Mouse (Mus musculus): ENCODE measurements at regions not wholly inside any gene's neighbourhood (a gene's known extent, or its start where the extent isn't known, plus 50 kb on each side); places are given as distances from the start of the nearest gene placed in this dataset.
A peak's percentile ranks its signal among the peaks of the same experiment; 100 is the strongest.

DNA sequence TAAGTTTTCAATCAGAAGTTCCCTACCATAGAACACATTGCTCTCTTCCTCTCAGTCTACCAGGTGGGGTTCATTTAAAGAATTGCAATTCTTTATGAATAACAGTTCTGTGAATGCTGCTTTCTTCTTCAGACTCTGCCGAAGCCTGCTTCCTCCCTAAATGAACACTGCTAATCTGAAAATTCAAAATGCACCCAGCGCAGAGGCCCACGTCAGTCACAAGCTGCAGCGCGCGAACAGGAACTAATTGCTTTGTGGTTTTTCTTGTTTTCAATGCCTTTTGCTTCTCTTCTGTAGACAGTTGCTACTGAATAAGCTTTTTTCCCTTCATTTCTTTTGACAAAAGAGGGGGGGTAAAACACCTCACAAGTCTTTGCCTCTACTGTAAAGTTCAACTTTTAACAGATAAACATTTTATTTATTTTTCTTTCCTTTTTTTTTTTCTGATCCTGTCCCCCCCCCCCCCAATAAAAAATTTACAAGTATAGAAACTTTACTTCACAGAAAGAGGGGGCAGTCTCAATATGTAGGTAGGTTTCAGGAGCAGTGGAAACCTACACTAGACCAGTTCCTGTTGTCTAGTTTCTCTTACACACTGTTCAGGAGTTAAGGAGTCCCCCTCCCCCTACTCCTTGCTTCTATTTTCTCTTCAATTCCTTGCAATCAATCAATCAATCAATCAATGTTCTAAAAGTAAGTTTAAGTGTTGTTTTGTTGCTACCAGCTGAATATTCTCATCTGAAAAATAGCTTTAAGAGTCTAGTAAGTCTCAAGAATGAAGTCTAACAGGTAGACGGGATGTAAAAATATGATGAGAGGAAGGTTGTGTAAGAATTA is 58.2 kb upstream of the Rgs1 start:
- H3K4me3 ChIP-seq (ENCODE audit: control insufficient read depth in 1 of 2, insufficient read depth in 1 of 2, low read depth in 2 of 2, low read length in 2 of 2): peak overlapping the region in 1 of 2 experiments; percentile 17; a peak in 2 of 4 replicates
- H3K9ac ChIP-seq (ENCODE audit: control insufficient read depth, low read depth, low read length, poor library complexity, severe bottlenecking): peak overlapping the region; percentile 52
- TF ChIP-seq E2F4 (IDR thresholded peaks at IDR 0.05; ENCODE audit: borderline replicate concordance, low read depth, low read length): peak; percentile 94
- no peak for TF ChIP-seq TBP (IDR thresholded peaks at IDR 0.05; ENCODE audit: low read depth, low read length)
- TF ChIP-seq GATA1 (IDR thresholded peaks at IDR 0.05; ENCODE audit: low read depth, low read length): 0 out of 2 replicates have a peak, but pooled peaks have one; percentile 34
- TF ChIP-seq TCF12 (IDR thresholded peaks at IDR 0.05; ENCODE audit: low read depth, low read length): peak; percentile 28; the same call in 1 of the 2 replicates
- TF ChIP-seq USF1 (IDR thresholded peaks at IDR 0.05; ENCODE audit: low read depth, low read length): no peak
- peak; percentile 36; the same call in 1 of the 2 replicates for TF ChIP-seq RCOR1 (IDR thresholded peaks at IDR 0.05; ENCODE audit: low read depth, low read length)
- peak in 1 of 2 experiments; percentile 29; a peak in 1 of 4 replicates for TF ChIP-seq POLR2A (IDR thresholded peaks at IDR 0.05; ENCODE audit: control insufficient read depth in 1 of 2, insufficient read depth in 1 of 2, low read depth in 1 of 2, low read length in 2 of 2, poor library complexity in 1 of 2)
- TF ChIP-seq MEF2A (IDR thresholded peaks at IDR 0.05; ENCODE audit: extremely low read depth, insufficient replicate concordance, low read depth, low read length, poor library complexity, severe bottlenecking): no peak
- peak; percentile 20; the same call in 1 of the 2 replicates for TF ChIP-seq HCFC1 (IDR thresholded peaks at IDR 0.05; ENCODE audit: low read depth, low read length)
- TF ChIP-seq SIN3A (IDR thresholded peaks at IDR 0.05; ENCODE audit: low read length): no peak; the same call in 1 of the 2 replicates
- no peak for TF ChIP-seq USF2 (IDR thresholded peaks at IDR 0.05; ENCODE audit: borderline replicate concordance in 1 of 2, insufficient read depth in 1 of 2, low read depth in 1 of 2, low read length in 2 of 2)
- peak; percentile 52; the same call in 1 of the 2 replicates for TF ChIP-seq ETS1 (IDR thresholded peaks at IDR 0.05; ENCODE audit: low read depth, low read length)
- TF ChIP-seq CHD1 (IDR thresholded peaks at IDR 0.05; ENCODE audit: low read depth, low read length): peak; percentile 74; the same call in 1 of the 2 replicates
- TF ChIP-seq EP300 (IDR thresholded peaks at IDR 0.05; ENCODE audit: low read depth in 1 of 2, low read length in 2 of 2): peak in 1 of 2 experiments; percentile 38; a peak in 1 of 4 replicates
- no peak for TF ChIP-seq UBTF (IDR thresholded peaks at IDR 0.05; ENCODE audit: borderline replicate concordance, insufficient read depth, low read depth, low read length)
- no peaks in the 10 kb centered on the region for H3K27me3 ChIP-seq (ENCODE audit: control insufficient read depth in 1 of 2, insufficient read depth in 2 of 2, low read length in 2 of 2)
- H3K27ac ChIP-seq (ENCODE audit: control insufficient read depth, low read depth, low read length): peak overlapping the region; percentile 84
- H3K4me1 ChIP-seq (ENCODE audit: control insufficient read depth in 1 of 2, insufficient read depth in 2 of 2, low read length in 2 of 2): peaks cover 16 to 23% of the 10 kb centered on the region in 2 experiments
- DNase-seq (ENCODE audit: low read depth, low spot score): peak; percentile 86
- no peaks in the 10 kb centered on the region for H3K79me2 ChIP-seq (ENCODE audit: control insufficient read depth, insufficient read depth, low read length, poor library complexity)
- H3K36me3 ChIP-seq (ENCODE audit: control insufficient read depth in 1 of 2, insufficient read depth in 2 of 2, low read length in 2 of 2): peaks cover 0 to 42% of the 10 kb centered on the region in 2 experiments; a peak in 2 of 4 replicates
- no peaks in the 10 kb centered on the region for H3K9me3 ChIP-seq (replicated peaks; ENCODE audit: insufficient read depth, low read length)

DNA sequence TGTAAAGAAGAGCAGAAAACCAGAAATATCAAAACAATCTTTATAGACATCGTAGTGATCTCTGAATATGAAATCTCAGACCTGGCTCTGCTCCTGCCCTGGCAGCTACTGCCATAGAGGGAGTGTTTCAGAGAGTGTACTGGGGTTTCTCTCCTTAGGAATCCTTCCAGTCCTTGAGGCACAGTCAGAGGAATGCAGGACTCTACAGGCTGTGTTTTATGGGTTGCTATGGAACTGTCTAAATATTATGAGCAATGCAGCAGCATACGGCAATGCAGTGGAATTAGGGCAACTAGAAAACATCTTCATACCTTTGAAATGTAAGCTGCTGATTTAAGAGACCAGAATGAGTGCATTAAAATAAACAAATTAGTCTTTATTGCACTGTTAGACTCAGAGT is 57.2 kb upstream of the Rgs1 start:
- Histone ChIP-seq H3K4me1 (ENCODE audit: control insufficient read depth in 1 of 2, insufficient read depth in 2 of 2, low read length in 2 of 2) (peaks cover 9 to 17% of the 10 kb centered on the region in 2 experiments), H3K4me3 (ENCODE audit: control insufficient read depth in 1 of 2, insufficient read depth in 1 of 2, low read depth in 2 of 2, low read length in 2 of 2) (no peak overlapping the region), H3K9ac (ENCODE audit: control insufficient read depth, low read depth, low read length, poor library complexity, severe bottlenecking) (no peak overlapping the region), H3K79me2 (ENCODE audit: control insufficient read depth, insufficient read depth, low read length, poor library complexity) (no peaks in the 10 kb centered on the region), H3K36me3 (ENCODE audit: control insufficient read depth in 1 of 2, insufficient read depth in 2 of 2, low read length in 2 of 2) (peaks cover 0 to 35% of the 10 kb centered on the region in 2 experiments; a peak in 2 of 4 replicates), H3K27ac (ENCODE audit: control insufficient read depth, low read depth, low read length) (no peak overlapping the region), H3K9me3 (replicated peaks; ENCODE audit: insufficient read depth, low read length) (no peaks in the 10 kb centered on the region), H3K27me3 (ENCODE audit: control insufficient read depth in 1 of 2, insufficient read depth in 2 of 2, low read length in 2 of 2) (no peaks in the 10 kb centered on the region)
- TF ChIP-seq ELF1 (IDR thresholded peaks at IDR 0.05; ENCODE audit: low read depth, low read length) (no peak), RCOR1 (IDR thresholded peaks at IDR 0.05; ENCODE audit: low read depth, low read length) (0 out of 2 replicates have a peak, but pooled peaks have one; percentile 45)
- no peak for DNase-seq (ENCODE audit: low read depth, low spot score)

All from MEL (cell line).